Mouse (Mus musculus) CH12.LX (cell line): ENCODE data around the gene Bysl. TPM values are rescaled to one million over a fixed set of nuclear protein-coding genes. Genes with fewer than 3 reads are reported as not detected.

ENCODE experiments used
- DNase-seq: peaks from one replicate; pipeline ENCODE4 v3.0.0-alpha.2; 2013; ENCODE audit errors: extremely low read depth
- H3K27ac ChIP-seq: 2 replicates; pipeline ENCODE4 v1.5.1; 2012; ENCODE audit warnings: low read depth, mild to moderate bottlenecking, control low read depth, moderate library complexity; ENCODE audit not compliant: insufficient read depth
- H3K27me3 ChIP-seq: replicated peaks from 2 replicates; pipeline ENCODE3; 2012; ENCODE audit warnings: inconsistent platforms
- H3K36me3 ChIP-seq, 2 experiments: replicated peaks in 1 of 2; 2 replicates each; pipeline versions ENCODE3 to v1.6.1; 2012; ENCODE audit warnings: inconsistent platforms in 1 of 2, low read length in 1 of 2, mild to moderate bottlenecking in 1 of 2, mixed read lengths in 1 of 2, moderate library complexity in 1 of 2; ENCODE audit not compliant: control insufficient read depth in 1 of 2, insufficient read depth in 1 of 2
- H3K4me1 ChIP-seq, 2 experiments: 2 replicates each; pipeline ENCODE4 v1.6.1; 2012; ENCODE audit warnings: inconsistent platforms in 1 of 2, moderate library complexity in 1 of 2; ENCODE audit not compliant: insufficient read depth in 2 of 2, control insufficient read depth in 1 of 2
- H3K4me2 ChIP-seq: 2 replicates; pipeline ENCODE4 v1.6.1; 2012; ENCODE audit warnings: low read depth, mild to moderate bottlenecking, control low read depth; ENCODE audit not compliant: poor library complexity, insufficient read depth, severe bottlenecking
- H3K4me3 ChIP-seq, 3 experiments: fragments of 150-350 bp in 1 of 3; sonication (generic) in 1 of 3; replicated peaks in 1 of 3; 2 replicates each; pipeline versions ENCODE3 to v1.5.1; 2011 to 2012; ENCODE audit warnings: low read depth in 2 of 3, low read length in 2 of 3, mild to moderate bottlenecking in 2 of 3, moderate library complexity in 2 of 3, control low read depth in 1 of 3, improper control_type of control experiment in 1 of 3, inconsistent platforms in 1 of 3, mixed read lengths in 1 of 3; ENCODE audit not compliant: poor library complexity in 1 of 3
- H3K79me2 ChIP-seq: replicated peaks from 2 replicates; pipeline ENCODE4 v1.6.1; 2012; ENCODE audit warnings: mild to moderate bottlenecking, moderate library complexity; ENCODE audit not compliant: control insufficient read depth, poor library complexity, insufficient read depth, severe bottlenecking; ENCODE audit errors: extremely low read depth
- H3K9ac ChIP-seq: 2 replicates; pipeline ENCODE4 v1.6.1; 2012; ENCODE audit warnings: low read depth, mild to moderate bottlenecking, control low read depth, moderate library complexity; ENCODE audit not compliant: insufficient read depth
- H3K9me3 ChIP-seq: replicated peaks from 2 replicates; pipeline ENCODE3; 2012; ENCODE audit warnings: low read length, inconsistent platforms, mixed read lengths
- BHLHE40 ChIP-seq: IDR thresholded peaks from 2 replicates; pipeline ENCODE4 v1.6.1; 2011; ENCODE audit warnings: mild to moderate bottlenecking, low read depth, low read length, improper control_type of control experiment
- CHD1 ChIP-seq: IDR thresholded peaks from 2 replicates; pipeline ENCODE4 v1.6.1; 2012; ENCODE audit warnings: low read depth, low read length, improper control_type of control experiment, inconsistent platforms
- E2F4 ChIP-seq: IDR thresholded peaks from 2 replicates; pipeline ENCODE4 v1.6.1; 2011; ENCODE audit warnings: low read depth, low read length, improper control_type of control experiment; ENCODE audit not compliant: insufficient replicate concordance
- ELF1 ChIP-seq: IDR thresholded peaks from 2 replicates; pipeline ENCODE4 v1.6.1; 2014; ENCODE audit warnings: low read depth, mild to moderate bottlenecking, inconsistent platforms, low read length, improper control_type of control experiment
- GABPA ChIP-seq: IDR thresholded peaks from 2 replicates; pipeline ENCODE4 v1.6.1; 2012; ENCODE audit warnings: low read depth, low read length, improper control_type of control experiment, inconsistent platforms; ENCODE audit not compliant: insufficient replicate concordance
- HCFC1 ChIP-seq: IDR thresholded peaks from 2 replicates; pipeline ENCODE4 v1.6.1; 2012; ENCODE audit warnings: low read depth, mild to moderate bottlenecking, inconsistent platforms, low read length, improper control_type of control experiment
- IRF4 ChIP-seq: IDR thresholded peaks from 2 replicates; pipeline ENCODE4 v1.6.1; 2014; ENCODE audit warnings: low read depth, mild to moderate bottlenecking, inconsistent platforms, low read length, improper control_type of control experiment
- MAFK ChIP-seq: IDR thresholded peaks from 2 replicates; pipeline ENCODE4 v1.6.1; 2011; ENCODE audit warnings: low read length, improper control_type of control experiment; ENCODE audit not compliant: insufficient replicate concordance
- MAX ChIP-seq: IDR thresholded peaks from 2 replicates; pipeline ENCODE4 v1.6.1; 2011; ENCODE audit warnings: low read length, improper control_type of control experiment
- MAZ ChIP-seq: IDR thresholded peaks from 2 replicates; pipeline ENCODE4 v1.6.1; 2012; ENCODE audit warnings: low read depth, mild to moderate bottlenecking, inconsistent platforms, low read length, improper control_type of control experiment, moderate library complexity
- MEF2A ChIP-seq: IDR thresholded peaks from 2 replicates; pipeline ENCODE4 v1.6.1; 2014; ENCODE audit warnings: low read depth, mild to moderate bottlenecking, inconsistent platforms, low read length, improper control_type of control experiment, borderline replicate concordance
- MXI1 ChIP-seq: IDR thresholded peaks from 2 replicates; pipeline ENCODE4 v1.6.1; 2011; ENCODE audit warnings: mild to moderate bottlenecking, low read depth, low read length, improper control_type of control experiment
- MYC ChIP-seq: IDR thresholded peaks from 2 replicates; pipeline ENCODE4 v1.6.1; 2011; ENCODE audit warnings: low read depth, mild to moderate bottlenecking, improper control_type of control experiment, low read length
- PAX5 ChIP-seq: IDR thresholded peaks from 2 replicates; pipeline ENCODE4 v1.6.1; 2012; ENCODE audit warnings: low read length, inconsistent platforms, mixed read lengths
- POLR2A ChIP-seq: IDR thresholded peaks from 2 replicates; pipeline ENCODE4 v1.6.1; 2011; ENCODE audit warnings: low read depth, mild to moderate bottlenecking, improper control_type of control experiment, low read length
- POLR2AphosphoS2 ChIP-seq: IDR thresholded peaks from 2 replicates; pipeline ENCODE4 v1.6.1; 2011; ENCODE audit warnings: low read depth, low read length, improper control_type of control experiment
- RAD21 ChIP-seq: IDR thresholded peaks from 2 replicates; pipeline ENCODE4 v1.6.1; 2011; ENCODE audit warnings: low read depth, mild to moderate bottlenecking, low read length, improper control_type of control experiment, moderate library complexity
- RCOR1 ChIP-seq: conservative IDR thresholded peaks from 2 replicates; pipeline ENCODE4 v1.6.1; 2012; ENCODE audit warnings: low read depth, mild to moderate bottlenecking, inconsistent platforms, low read length, improper control_type of control experiment
- SIN3A ChIP-seq: IDR thresholded peaks from 2 replicates; pipeline ENCODE4 v1.6.1; 2012; ENCODE audit warnings: low read length, improper control_type of control experiment, inconsistent platforms
- SMC3 ChIP-seq: IDR thresholded peaks from 2 replicates; pipeline ENCODE4 v1.6.1; 2011; ENCODE audit warnings: low read depth, low read length, improper control_type of control experiment
- TCF12 ChIP-seq: IDR thresholded peaks from 2 replicates; pipeline ENCODE4 v1.6.1; 2014; ENCODE audit warnings: low read depth, mild to moderate bottlenecking, inconsistent platforms, low read length, improper control_type of control experiment
- USF2 ChIP-seq: conservative IDR thresholded peaks from 2 replicates; pipeline ENCODE4 v1.6.1; 2011; ENCODE audit warnings: low read depth, low read length, improper control_type of control experiment
- ZC3H11A ChIP-seq: IDR thresholded peaks from 2 replicates; pipeline ENCODE4 v1.6.1; 2012; ENCODE audit warnings: low read depth, mild to moderate bottlenecking, inconsistent platforms, low read length, improper control_type of control experiment
- ZKSCAN1 ChIP-seq: IDR thresholded peaks from 2 replicates; pipeline ENCODE4 v1.6.1; 2012; ENCODE audit warnings: low read depth, inconsistent platforms, low read length, improper control_type of control experiment, borderline replicate concordance
- ZMIZ1 ChIP-seq: IDR thresholded peaks from 2 replicates; pipeline ENCODE4 v1.6.1; 2012; ENCODE audit warnings: low read depth, mild to moderate bottlenecking, inconsistent platforms, low read length, improper control_type of control experiment
- dilution Hi-C: fragments of 300-500 bp; cut with MboI; formaldehyde crosslinking; loops from 2 replicates; pipeline ENCODE4 v1.14.3; 2020; ENCODE audit warnings: low sequenced_read_pairs; ENCODE audit not compliant: extremely low pct_unique_long_range_greater_than_20kb, extremely low pct_ligation_motif_present
- in situ Hi-C: fragments of 300-500 bp; cut with MboI; formaldehyde crosslinking; loops from 3 replicates; pipeline ENCODE4 v1.14.3; 2019; ENCODE audit warnings: low sequenced_read_pairs, low pct_ligation_motif_present, low pct_unique_long_range_greater_than_20kb, mixed read lengths
- polyA plus RNA-seq: library from polyadenylated mRNA; unstranded; fragments of >175 nt; gene quantifications from 2 replicates; pipeline ENCODE4 v1.2.1, GENCODE M21; 2012; ENCODE audit warnings: low read depth; ENCODE audit not compliant: insufficient read length
- total RNA-seq, 2 experiments: library from RNA; depleted of rRNA; stranded (reverse); fragments of 300-350 nt in 1 of 2; fragments of >200 nt in 1 of 2; gene quantifications; 2 replicates each; pipeline ENCODE4 v1.2.3; 2012 to 2014

Bysl gene
- total and polyA plus RNA-seq, 3 experiments = 24.0 to 60.5 (median 28.0) TPM

GRCm38 (mm10) chr17:47580962-47581361, 30.3 kb downstream of the Bysl start:
- dilution Hi-C loops = no loop called here
- H3K9me3 ChIP-seq = no peaks in the 10 kb centered on the region

GRCm38 (mm10) chr17:47578655-47579054, 32.6 kb downstream of the Bysl start:
- Histone ChIP-seq H3K79me2 (no peaks in the 10 kb centered on the region), H3K36me3 (no peaks in the 10 kb centered on the region), H3K4me1 (no peaks in the 10 kb centered on the region), H3K4me3 (no peak overlapping the region), H3K27ac (no peak overlapping the region), H3K27me3 (peaks cover 7% of the 10 kb centered on the region), H3K9me3 (no peaks in the 10 kb centered on the region), H3K9ac (no peak overlapping the region), H3K4me2 (no peak overlapping the region)
- no peak for DNase-seq
- dilution Hi-C loops (no loop called here), in situ Hi-C loops (no loop called here)
- TF ChIP-seq POLR2A = no peak
- TF ChIP-seq SIN3A = no peak
- TF ChIP-seq USF2 = no peak
- TF ChIP-seq ZC3H11A = no peak
- no peak for TF ChIP-seq GABPA
- TF ChIP-seq SMC3 = no peak
- TF ChIP-seq RAD21 = no peak
- TF ChIP-seq IRF4 = no peak
- no peak for TF ChIP-seq ZKSCAN1
- TF ChIP-seq TCF12 = no peak
- TF ChIP-seq ELF1 = no peak
- no peak for TF ChIP-seq POLR2AphosphoS2
- no peak for TF ChIP-seq RCOR1
- no peak for TF ChIP-seq MXI1
- no peak for TF ChIP-seq MEF2A
- TF ChIP-seq MYC = no peak
- TF ChIP-seq CHD1 = no peak
- no peak for TF ChIP-seq MAX

More at GRCm38 (mm10) chr17:47580962-47581361, 30.3 kb downstream of the Bysl start:
- no peaks in the 10 kb centered on the region for H3K4me1 ChIP-seq
- no peak for DNase-seq
- H3K4me2 ChIP-seq = no peak overlapping the region
- no peaks in the 10 kb centered on the region for H3K79me2 ChIP-seq
- no peak overlapping the region for H3K27ac ChIP-seq
- H3K4me3 ChIP-seq = no peak overlapping the region
- TF ChIP-seq PAX5 (no peak), BHLHE40 (no peak), RAD21 (no peak), HCFC1 (no peak), E2F4 (no peak), GABPA (no peak), ZMIZ1 (no peak), USF2 (no peak), MAZ (no peak), SIN3A (no peak), ZC3H11A (no peak), MAFK (no peak), POLR2A (no peak), TCF12 (no peak)
- TF ChIP-seq, all 38 proteins: peak for 0
- Histone ChIP-seq H3K9ac (no peak overlapping the region), H3K36me3 (no peaks in the 10 kb centered on the region), H3K27me3 (peaks cover 2% of the 10 kb centered on the region)
- in situ Hi-C loops = no loop called here
